Mouse (Mus musculus): ENCODE results near the gene Xpo4.
"Not testable (repeated sequence)": the region's sequence is repeated elsewhere in the genome, so short reads cannot be mapped to it uniquely, and the experiment has no call there.

Gene Xpo4

DNA sequence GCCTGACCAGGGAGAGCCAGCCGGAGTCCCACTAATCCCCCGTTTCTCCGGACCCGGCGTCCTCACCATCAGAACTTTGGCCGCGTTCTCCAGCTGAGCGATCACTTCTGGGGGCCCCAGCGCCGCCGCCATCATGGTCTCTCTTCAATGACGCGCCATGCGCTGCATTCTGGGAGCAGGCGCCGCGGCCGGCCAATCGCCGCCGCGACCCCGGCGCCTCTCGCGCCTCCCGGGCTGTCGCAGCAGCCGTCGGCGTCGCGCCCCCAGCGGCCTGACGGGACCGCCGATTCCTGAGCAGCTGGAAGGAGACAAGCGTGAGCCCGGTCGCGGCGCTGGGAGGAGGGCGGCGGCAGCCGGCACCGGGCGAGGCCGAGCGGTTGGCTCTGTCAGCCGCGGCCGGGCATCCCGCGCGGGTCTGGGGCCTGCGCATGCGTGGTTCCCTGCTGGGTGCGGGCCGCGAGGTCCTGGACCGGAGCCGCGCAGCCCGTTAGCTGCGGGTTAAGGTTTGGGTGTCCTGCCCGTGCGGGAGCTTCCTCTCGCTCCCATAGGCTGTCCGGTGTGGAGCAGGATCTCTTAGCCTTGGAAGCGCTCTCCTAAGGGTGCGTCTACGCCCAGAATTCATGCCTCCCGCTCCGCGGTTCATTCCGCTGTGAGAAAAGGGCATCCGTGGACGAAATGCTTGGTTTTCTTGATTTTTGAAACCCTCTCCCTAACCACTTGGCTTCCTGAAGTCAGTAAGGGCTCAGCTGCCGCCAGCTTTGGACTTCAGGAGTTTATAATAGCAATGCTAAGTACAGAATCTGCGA is at the start of gene Xpo4:
Gene Xpo4 (minus strand): TSS at position 609 of the 806 bp plus-strand sequence.
- DNase-seq, result peak; percentile 90

DNA sequence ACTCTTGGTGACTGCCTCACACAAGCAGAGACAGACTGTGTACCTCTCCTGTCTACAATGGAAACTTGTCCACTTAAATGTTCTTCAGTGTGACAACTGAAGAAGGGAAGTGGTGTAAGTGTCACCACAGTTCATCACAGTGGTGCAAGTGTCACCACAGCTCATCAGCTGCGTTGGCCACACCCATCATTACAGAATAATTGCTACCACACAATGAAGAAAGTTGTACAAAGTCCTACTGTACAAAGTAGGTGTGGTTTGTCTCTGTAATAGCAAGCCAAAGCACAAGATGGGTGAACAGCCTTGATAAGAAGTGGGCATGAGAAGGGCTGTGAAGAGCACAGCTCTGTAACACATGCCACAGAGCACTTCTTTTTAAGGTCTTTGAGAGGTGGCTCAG is 47.7 kb upstream of the Xpo4 start:
- no peak for DNase-seq

DNA sequence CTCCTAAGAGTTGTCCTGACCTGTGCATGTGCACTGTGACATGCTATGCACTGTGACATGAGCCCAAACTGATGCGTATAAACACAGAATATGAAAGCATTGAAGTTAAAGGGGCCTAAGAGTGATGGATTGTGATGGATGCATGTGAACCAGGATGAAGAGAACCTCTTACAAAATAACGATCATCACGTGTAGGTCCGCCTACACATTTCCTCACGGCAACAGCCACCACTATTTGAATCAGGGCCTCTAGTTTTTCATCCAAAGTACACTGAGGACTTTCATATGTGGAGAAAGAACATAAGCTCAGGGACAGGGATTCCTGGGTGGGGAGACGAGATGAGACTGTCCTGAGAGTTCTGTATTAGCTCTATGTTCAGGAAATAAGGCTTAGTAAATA is 45.8 kb upstream of the Xpo4 start:
- DNase-seq, result no peak

DNA sequence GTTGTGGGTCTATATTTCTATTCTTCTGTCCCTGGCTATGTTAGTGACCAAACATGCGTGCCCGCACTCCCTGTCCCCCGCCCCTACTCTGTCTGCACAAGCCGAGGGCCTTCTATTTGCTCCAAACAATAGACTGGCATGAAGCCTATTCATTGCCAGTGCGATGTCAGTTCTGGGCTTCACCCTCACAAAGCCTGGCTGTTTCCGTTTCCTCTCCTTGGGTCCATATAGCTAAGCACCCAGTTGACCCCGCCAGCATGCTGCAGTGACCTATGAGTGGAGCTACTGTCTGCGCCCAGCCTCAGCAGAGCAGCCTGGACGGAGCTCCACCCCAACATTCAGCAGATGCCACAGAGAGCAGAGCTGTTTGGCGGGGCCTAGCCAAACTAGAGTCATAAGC is 43.9 kb upstream of the Xpo4 start:
- no peak for DNase-seq

DNA sequence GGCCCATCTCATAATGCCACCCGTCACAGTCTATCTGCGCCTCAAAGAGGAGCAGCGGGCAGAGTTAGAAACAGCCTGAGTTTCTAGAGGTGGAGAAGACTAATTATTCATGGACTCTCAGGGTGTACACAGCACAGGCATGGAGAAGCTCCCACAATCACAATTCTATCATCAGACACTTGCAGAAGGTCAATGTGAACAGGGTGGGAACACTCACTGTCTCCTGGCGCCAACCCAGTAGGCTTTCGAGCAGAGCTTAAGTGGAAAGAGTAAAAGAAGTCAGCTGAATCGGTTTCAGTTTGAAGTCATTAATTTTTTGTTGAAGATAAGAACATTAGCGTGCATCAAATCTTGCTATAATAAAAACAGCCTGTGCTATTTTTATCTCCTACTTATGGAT is 43.4 kb upstream of the Xpo4 start:
- DNase-seq, result no peak

DNA sequence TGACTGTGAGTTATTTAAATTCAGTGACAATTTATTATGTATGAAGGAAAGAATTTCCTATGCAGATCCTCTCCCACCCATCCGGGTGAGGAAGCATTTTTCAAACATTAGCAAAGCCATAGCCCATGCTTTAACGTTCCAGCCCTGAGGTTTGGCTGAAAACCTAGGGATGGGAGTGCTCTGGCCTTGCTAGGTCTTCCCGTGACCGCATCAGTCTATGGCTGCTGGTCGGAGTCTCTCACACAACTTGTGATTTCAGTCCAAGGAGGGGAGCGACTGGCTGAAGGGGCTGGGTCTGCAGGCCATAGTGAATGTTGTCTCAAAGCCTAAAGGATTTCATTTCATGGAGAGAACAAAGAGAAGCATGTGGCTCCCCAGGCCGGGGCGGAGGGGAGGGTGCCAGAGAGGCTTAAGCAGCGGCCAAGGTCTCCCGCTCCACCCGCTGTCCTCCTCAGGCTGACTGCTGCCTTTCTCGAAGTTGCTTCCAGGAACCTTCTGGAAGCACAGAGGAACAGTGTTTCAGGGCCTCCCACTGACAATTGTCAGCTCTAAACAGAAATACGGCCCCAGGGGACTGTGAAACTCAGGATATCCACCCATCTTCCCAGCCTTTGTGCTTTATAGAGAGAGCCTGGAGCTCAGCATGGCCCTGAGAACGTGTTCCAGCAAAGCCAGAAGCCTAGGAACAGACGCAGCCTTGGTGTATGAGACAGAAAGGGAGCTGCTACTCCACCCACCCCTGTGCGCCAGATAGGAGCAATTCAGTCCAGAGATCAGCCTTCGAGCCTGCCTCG is 42.1 kb upstream of the Xpo4 start:
- no peak for DNase-seq

DNA sequence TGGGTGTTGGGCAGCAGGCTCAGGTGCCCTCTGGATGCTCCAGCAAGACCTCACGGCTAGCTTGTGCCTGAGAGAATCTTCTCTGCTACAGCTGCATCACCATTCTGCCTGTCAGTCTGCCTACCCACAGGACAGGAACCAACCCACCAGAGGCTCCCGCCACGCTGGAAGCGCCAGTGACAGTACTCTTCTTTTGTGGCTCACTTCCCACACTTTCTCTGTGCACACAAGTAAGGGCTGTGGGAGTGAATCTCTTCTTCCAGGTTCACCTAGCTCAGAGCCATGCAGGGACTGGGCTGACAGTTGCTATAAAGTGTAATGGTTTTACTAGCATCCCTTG is 41.5 kb upstream of the Xpo4 start:
- no peak for DNase-seq

DNA sequence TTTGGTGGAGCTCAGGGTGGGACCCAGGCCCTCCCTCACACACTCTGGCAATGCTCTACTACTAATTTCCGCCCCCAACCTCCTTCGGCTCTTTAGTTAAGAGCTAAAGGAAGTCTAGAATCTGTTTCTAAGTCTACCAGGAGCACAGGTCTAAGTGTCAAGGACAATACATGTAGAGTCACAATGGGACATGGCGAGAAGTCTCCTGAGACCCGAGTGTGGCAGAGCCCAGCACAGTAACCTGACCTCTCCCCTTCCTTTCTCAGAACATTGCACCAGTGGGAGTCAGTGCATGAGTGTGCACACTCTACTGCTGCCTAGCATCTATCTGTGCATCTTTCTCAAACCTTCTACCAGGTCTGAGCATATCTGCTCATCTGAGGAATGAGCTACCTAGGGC is 40.5 kb upstream of the Xpo4 start:
- no peak for DNase-seq

DNA sequence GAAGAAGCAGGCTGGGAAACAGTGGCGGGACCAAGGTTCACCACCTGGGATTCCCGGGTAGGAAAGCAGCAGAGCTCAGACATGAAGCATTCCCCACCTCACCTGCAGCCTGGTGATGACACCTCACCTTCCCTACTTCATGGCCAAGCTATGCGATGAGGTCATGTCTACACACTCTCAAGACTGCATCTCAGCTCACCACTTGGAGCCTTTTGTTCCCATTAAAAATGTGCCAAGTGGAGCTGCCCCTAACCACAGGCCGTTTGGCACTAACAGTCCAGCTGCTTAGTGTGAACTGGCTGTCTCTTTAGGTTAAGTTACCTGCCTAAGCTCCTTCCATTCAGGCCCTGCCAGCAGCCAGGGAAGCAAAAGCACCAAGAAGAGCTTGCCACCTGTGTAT is 39.8 kb upstream of the Xpo4 start:
- no peak for DNase-seq

DNA sequence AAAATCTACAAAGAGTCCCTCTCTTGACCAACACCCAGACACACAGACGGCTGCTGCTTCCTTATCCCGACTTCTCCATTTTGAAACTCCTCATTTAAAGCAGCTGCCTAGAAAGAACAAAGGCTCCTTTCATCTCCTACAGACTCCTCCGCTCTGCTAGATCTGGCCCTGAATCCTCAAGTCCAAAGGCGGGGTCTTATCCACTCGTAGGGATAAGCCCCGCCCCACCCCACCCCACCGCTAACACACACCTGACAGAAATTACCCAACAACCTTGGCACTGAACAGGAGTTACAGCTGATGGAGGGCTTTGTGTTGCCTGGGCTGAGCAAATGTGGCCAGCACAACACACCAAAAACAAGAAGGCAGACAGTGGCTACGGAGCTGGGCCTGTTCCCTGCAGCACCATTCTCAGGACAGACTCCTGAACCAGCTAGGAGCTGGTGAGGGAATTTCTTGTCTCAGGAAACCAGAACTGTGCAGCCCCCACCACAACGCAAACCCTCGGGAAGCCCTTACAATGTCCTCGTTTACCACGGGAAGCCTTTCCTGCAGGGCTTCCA is 36.8 kb upstream of the Xpo4 start:
- DNase-seq, result no peak

DNA sequence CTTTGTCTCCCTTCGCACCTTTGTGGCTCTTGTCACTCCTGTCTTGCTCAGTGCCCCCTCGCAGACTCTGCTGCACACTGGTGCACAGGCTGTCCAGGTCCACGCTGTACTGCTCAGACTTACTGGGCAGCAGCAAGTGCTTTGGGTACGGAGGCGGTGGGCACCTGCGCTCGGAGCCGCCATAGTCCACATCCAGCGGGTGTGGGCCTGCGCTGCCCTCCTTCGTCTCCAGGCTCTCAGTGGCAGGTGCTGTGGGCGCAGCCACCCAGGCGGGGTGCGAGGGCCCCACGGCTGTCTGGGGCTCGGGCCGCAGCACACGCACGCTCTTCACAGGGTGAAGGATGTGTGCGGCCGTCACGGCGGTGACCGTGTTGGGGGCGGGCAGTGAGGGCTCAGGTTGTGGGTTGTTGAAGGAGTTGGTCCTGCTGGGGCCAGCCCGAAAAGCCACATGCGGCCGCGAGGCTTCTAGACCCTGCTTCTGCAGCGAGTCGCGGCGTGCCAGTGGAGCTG is 34.3 kb upstream of the Xpo4 start:
- DNase-seq, result no peak

DNA sequence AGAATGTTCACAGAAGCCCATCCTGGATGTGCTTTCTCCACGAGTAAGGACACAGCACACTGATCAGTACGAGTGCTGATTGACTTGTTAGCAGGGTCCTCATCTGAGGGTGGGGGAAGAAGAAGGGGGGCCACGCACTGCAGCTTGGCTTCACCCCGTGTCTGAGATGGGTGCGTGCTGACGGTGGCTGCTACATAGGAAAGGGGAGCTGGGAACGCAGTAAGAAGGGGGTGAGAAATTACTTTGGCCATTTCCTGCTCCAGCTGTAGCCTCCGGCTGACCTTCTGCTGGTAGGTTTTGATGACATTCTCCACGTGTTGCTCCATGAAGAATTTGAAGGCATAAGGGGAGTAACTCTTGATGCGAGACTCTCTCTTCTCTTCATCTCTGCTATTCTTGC is 33.8 kb upstream of the Xpo4 start:
- DNase-seq, result no peak

DNA sequence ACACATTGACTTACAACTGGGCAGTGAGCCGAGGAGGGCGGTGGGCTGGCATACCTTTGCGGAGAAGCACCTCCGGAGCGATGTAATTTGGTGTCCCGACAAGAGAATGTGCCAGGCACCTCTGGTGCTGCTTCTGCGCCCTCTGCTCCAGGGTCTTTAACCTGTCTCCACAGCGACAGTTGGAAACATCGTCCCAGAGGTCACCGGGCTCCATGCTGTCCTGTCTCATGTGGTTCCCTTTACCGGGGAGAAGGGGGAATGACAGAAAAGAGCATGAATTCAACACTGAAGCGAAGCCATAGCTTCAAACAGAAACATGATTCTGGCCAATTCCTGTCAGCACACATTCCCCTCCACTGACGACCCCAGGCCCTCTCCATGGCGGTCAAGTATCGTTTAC is 30.8 kb upstream of the Xpo4 start:
- no peak for DNase-seq

DNA sequence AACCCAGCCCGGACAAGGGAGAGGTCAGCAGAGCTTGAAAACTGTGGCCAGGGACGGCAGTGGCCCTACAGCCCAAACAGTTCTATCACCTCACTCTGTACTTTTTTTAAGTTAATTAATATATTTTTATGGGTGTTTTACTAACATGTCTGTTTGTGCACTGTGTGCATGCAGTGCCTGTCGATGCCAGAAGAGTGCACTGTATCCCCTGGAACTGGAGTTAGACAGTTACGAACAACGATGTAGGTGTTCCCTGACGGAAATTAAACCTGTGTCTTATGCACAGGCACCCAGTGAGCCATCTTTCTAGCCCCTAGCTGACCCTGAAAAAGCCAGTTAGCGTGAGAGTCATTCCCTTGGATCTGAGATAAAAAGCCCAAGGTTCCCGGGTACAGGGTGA is 30.3 kb upstream of the Xpo4 start:
- no peak for DNase-seq

DNA sequence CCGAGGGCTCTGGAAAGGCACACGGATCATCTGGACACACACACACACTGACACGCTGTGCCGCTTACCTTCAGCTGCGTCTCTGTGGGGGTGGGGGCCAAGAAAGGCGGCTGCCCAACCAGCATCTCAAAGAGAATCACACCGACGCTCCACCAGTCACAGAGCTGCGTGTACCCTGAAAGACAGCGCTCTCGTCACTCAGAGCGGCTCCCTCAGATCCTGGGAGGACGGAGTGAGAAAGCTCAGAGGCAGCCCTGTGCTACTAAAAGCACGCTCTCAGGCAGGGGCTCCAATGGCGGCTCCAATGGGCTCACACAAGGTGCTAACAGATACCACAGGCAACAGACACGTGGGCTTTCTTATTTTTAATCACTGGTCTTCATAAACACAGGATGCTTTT is 29.0 kb upstream of the Xpo4 start:
- DNase-seq, result no peak

DNA sequence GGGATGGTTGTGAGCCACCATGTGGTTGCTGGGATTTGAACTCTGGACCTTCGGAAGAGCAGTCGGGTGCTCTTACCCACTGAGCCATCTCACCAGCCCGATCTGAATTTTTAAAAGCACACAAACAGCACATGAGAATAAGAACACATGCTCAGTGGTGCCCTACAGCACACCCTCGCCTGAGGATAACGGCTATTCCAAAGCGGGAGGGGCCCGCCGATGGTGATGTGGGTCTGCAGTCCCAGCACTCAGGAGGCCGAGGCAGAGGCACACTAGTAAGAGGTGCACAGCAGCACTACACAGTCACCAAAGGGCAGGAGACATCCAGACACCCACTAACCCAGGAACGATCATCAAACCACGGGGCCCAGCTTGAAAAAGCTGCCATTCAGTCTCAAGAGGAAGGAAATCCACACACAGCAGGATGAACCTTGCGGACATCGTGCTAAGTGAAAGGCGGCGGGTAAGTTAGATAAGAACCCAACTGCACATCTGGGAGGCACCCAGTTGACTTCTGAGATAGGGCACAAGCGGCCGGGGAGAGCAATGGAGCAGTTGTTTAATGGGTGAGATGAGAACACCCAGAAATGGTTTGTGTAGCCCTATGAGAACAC is 27.4 kb upstream of the Xpo4 start:
- DNase-seq, result no peak

DNA sequence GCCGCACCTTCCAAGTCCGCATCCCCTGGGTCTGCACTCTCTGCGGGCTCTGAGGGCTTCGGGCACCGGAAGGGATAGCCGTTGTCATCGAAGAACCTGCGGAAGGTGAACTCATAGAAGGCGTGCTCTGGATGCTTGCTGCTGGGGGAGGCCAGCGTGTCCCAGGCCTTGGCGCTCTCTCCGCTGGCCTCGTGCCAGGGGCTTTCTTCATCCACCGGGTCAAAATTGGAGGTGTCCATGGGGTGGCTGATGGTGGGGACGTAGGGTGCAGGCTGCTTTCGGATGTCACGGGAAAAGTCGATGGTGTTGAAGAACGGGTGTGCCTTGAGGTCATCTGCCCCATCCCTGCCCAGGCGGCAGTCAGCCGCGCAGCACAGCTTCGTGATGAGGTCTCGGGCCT is 26.1 kb upstream of the Xpo4 start:
- no peak for DNase-seq

DNA sequence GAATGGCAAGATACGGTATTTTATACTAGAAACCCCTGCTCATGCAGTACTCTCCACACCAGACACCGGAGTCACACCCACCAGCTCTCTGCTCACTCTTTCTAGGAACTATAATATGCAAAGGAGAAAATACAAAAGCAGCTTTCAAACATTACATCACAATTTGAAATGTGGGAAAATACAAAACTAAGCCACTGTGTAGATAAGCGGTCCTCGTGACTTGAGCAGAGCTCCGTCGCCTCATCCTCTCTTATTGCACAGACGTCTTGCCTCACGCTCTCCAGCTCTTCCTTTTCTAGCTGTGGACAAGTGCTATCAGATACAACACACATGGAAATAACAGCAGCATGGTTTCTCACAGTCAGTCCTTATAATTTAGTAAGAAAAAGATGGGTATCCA is 25.5 kb upstream of the Xpo4 start:
- DNase-seq, result no peak

DNA sequence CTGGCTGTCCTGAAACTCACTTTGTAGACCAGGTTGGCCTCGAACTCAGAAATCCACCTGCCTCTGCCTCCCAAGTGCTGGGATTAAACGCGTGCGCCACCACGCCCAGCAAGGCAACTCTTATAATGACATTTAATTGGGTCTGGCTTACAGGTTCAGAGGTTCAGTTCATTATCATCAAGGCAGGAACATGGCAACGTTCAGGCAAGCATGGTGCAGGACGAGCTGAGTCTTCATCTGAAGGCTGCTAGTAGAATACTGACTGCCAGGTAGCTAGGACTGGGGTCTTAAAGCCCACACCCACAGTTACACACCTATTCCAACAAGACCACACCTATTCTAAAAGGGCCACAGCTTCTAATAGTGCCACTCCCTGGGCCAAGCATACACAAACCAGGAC is 22.8 kb upstream of the Xpo4 start:
- not testable (repeated sequence) for DNase-seq

DNA sequence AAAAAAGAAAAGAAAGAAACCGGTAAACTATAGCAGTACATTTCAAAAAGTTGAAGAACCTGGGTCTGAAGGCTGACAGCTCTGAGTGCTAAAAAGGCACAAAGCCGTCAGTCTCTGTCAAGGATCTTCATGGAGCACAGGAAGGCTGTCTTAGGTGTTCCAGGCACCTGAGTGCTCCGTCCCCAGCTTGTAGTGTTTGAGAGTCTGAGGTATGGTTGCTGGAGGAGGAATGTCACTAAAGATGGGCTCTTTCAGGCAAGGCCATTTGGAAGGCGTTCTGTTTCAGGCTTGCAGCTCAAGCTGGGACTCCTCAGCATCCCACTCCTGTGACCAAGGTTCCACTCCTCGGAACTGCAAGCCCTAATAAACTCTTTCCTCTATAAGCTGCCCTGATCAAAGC is 22.2 kb upstream of the Xpo4 start:
- DNase-seq, result no peak

DNA sequence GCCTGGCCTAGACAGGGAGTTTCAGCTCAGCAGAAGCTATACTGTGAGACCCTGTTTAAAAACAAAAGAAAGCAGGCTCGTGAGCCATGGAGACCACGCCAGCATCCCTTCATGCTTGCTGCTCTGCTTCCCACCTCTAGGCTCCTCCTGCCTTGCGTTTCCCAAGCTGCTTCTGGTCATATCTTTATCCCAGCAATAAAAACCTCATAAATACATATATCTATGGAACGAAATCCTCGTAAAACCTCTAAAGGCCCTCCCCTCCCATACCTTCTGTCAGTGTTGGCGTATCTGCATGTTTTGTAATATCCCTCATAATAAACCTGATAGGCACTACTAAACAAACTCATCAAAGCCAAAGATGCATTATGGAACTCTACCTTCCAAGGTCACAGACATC is 21.4 kb upstream of the Xpo4 start:
- no peak for DNase-seq

DNA sequence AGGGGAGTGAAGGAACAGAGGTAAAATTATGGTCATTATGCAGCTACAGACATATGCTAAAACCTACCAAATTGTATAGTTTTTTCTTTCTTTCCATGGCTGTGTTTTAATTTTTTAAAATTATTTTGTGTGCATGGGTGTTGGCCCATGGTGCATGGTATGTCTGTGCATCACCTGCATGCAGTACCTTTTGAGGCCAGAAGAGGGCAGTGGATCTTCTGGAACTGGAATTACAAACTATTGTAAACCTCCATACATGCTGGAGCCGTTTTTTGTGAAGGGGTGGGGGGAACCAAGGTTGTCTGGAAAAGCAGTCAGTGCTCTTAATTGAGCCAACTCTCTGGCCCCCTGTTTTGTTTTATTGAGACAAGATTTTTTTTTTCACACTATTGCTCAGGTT is 19.3 kb upstream of the Xpo4 start:
- DNase-seq, result no peak

DNA sequence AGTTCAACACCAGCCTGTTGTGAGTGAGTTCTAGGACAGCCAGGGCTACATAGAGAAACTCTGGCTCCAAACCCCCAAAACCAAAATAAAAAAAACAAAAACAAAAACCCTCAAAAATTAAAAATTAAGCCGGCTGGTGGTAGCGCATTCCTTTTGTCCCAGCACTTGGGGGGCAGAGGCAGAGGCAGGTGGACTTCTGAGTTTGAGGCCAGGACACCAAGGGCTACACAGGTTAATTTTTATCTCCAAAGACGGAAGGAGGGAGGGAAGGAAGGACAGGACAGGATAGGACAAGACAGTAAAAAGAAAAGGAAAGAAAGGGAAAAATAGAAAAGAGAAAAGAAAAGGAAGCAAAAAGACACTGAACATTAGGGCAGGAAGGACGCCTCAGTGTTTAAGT is 17.5 kb upstream of the Xpo4 start:
- DNase-seq, result no peak
